In genomic region chr8:13361865-13362264, GRCm38 (mm10) we compare ENCODE assay signal across 16 mouse cellular contexts. TPM values are rescaled to one million over a fixed set of nuclear protein-coding genes. Genes with fewer than 3 reads are reported as not detected.
DNase-seq lines count a peak whose midpoint lies in the region; ATAC-seq and TF ChIP-seq lines count a peak whose summit lies in the region.
"Had no signal": no experiment of that assay in that cellular context is flagged by ENCODE, and none has a peak within 500 bp of the region (broad histone marks: within the 10 kb centered on the region; RNA-seq: fewer than 3 reads in every experiment).

No protein-coding gene starts in this region.

- no peak overlapping the region for H3K4me3 ChIP-seq in lung, postnatal 0 days (ENCODE audit: low read depth, low read length)
- no peak overlapping the region for H3K4me3 ChIP-seq in MEL (ENCODE audit: control insufficient read depth in 1 of 2, insufficient read depth in 1 of 2, low read depth in 2 of 2, low read length in 2 of 2)
- H3K4me3 ChIP-seq: embryonic facial prominence, embryonic 15.5 days; heart, embryonic 15.5 days had no signal

- DNase-seq in embryo, embryonic 10.5 days (ENCODE audit: low spot score) = peak; percentile 11
- DNase-seq in embryo, embryonic 10 days (ENCODE audit: low spot score) = no peak
- DNase-seq in lung, postnatal 0 days (ENCODE audit: low spot score) = no peak
- no peak for DNase-seq in lung, adult 18-20 months
- peak; percentile 83 for DNase-seq in MEL (ENCODE audit: low read depth, low spot score)
- DNase-seq in mesoderm, embryonic 11.5 days (ENCODE audit: low read depth, low spot score) = peak; percentile 19
- no peak for DNase-seq in urinary bladder, adult 2 months (ENCODE audit: low spot score)
- no peak for DNase-seq in neural tube, embryonic 10.5 days (ENCODE audit: extremely low spot score, low spot score)

- no peak for TF ChIP-seq EP300 in lung, postnatal 0 days (IDR thresholded peaks at IDR 0.05)
- TF ChIP-seq EP300 in MEL (IDR thresholded peaks at IDR 0.05; ENCODE audit: low read depth in 1 of 2, low read length in 2 of 2) = no peak

- H3K4me1 ChIP-seq in lung, postnatal 0 days (ENCODE audit: insufficient read depth, low read depth, low read length) = no peaks in the 10 kb centered on the region
- H3K4me1 ChIP-seq in MEL (ENCODE audit: control insufficient read depth in 1 of 2, insufficient read depth in 2 of 2, low read length in 2 of 2) = no peaks in the 10 kb centered on the region
- H3K4me1 ChIP-seq: embryonic facial prominence, embryonic 15.5 days; heart, embryonic 15.5 days had no signal

- 92% methylated on average over 6 of the region's 6 CpGs for WGBS in lung, postnatal 0 days

- peak in 1 of 2 experiments; percentile 28; a peak in 1 of 4 replicates for TF ChIP-seq POLR2A in MEL (IDR thresholded peaks at IDR 0.05; ENCODE audit: control insufficient read depth in 1 of 2, insufficient read depth in 1 of 2, low read depth in 1 of 2, low read length in 2 of 2, poor library complexity in 1 of 2)

- no peaks in the 10 kb centered on the region for H3K27me3 ChIP-seq in lung, postnatal 0 days (replicated peaks; ENCODE audit: insufficient read depth, low read length)
- H3K27me3 ChIP-seq in MEL (ENCODE audit: control insufficient read depth in 1 of 2, insufficient read depth in 2 of 2, low read length in 2 of 2) = no peaks in the 10 kb centered on the region
- H3K27me3 ChIP-seq: embryonic facial prominence, embryonic 15.5 days; heart, embryonic 15.5 days had no signal

- H3K36me3 ChIP-seq in lung, postnatal 0 days (ENCODE audit: insufficient read depth, low read length) = peaks cover 17% of the 10 kb centered on the region
- H3K36me3 ChIP-seq in MEL (ENCODE audit: control insufficient read depth in 1 of 2, insufficient read depth in 2 of 2, low read length in 2 of 2) = peaks cover 2 to 36% of the 10 kb centered on the region in 2 experiments; a peak in 2 of 4 replicates

- no peak; the same call in 1 of the 2 replicates for TF ChIP-seq RAD21 in MEL (IDR thresholded peaks at IDR 0.05; ENCODE audit: low read depth, low read length)

- H3K27ac ChIP-seq in lung, postnatal 0 days (ENCODE audit: low read length) = no peak overlapping the region
- no peak overlapping the region for H3K27ac ChIP-seq in MEL (ENCODE audit: control insufficient read depth, low read depth, low read length)
- H3K27ac ChIP-seq: embryonic facial prominence, embryonic 15.5 days; heart, embryonic 15.5 days; macrophage had no signal

- no peak overlapping the region for H3K4me2 ChIP-seq in lung, postnatal 0 days (replicated peaks; ENCODE audit: low read depth, low read length)
- H3K4me2 ChIP-seq: embryonic facial prominence, embryonic 15.5 days; heart, embryonic 15.5 days had no signal

- H3K9me3 ChIP-seq in lung, postnatal 0 days (ENCODE audit: low read length) = no peaks in the 10 kb centered on the region
- H3K9me3 ChIP-seq in MEL (replicated peaks; ENCODE audit: insufficient read depth, low read length) = no peaks in the 10 kb centered on the region
- H3K9me3 ChIP-seq: embryonic facial prominence, embryonic 15.5 days; heart, embryonic 15.5 days had no signal

- H3K79me2 ChIP-seq in MEL (ENCODE audit: control insufficient read depth, insufficient read depth, low read length, poor library complexity) = peaks cover 44% of the 10 kb centered on the region

- TF ChIP-seq CTCF in lung, postnatal 0 days (IDR thresholded peaks at IDR 0.05) = peak; percentile 52
- TF ChIP-seq CTCF in MEL (IDR thresholded peaks at IDR 0.05 in 2 of 3, conservative IDR thresholded peaks at IDR 0.05 in 1 of 3; ENCODE audit: control insufficient read depth in 1 of 3, insufficient read depth in 1 of 3, low read depth in 2 of 3, low read length in 3 of 3, poor library complexity in 1 of 3, severe bottlenecking in 1 of 3) = peak; percentile 61 to 66 (median 62)

- no peak overlapping the region for H3K9ac ChIP-seq in lung, postnatal 0 days (replicated peaks; ENCODE audit: low read depth)
- no peak overlapping the region for H3K9ac ChIP-seq in MEL (ENCODE audit: control insufficient read depth, low read depth, low read length, poor library complexity, severe bottlenecking)
- H3K9ac ChIP-seq: embryonic facial prominence, embryonic 15.5 days; heart, embryonic 15.5 days had no signal

- no peak for ATAC-seq in lung, postnatal 0 days

TF ChIP-seq in MEL, 35 proteins besides CTCF, POLR2A, EP300 and RAD21:
- TF ChIP-seq MYC (IDR thresholded peaks at IDR 0.05; ENCODE audit: low read depth, low read length) (peak; percentile 71; the same call in 1 of the 2 replicates), ZC3H11A (IDR thresholded peaks at IDR 0.05; ENCODE audit: low read depth, low read length) (no peak), SIN3A (IDR thresholded peaks at IDR 0.05; ENCODE audit: low read length) (no peak)
TF ChIP-seq in MEL: peak in this region for 1.

RNA-seq across cellular contexts. Expression of gene Tfdp1, which starts 23.3 kb away (rescaled TPM):
- polyA plus RNA-seq in lung, postnatal 0 days (2015; fragmentation: Nextera tagmentation; extraction: Ambion mirVana) = 45.4 and 50.2 TPM in 2 replicates
- 214 and 256 TPM in 2 replicates for total RNA-seq in MEL (2012; rRNA removed)
- 100 to 1,000 TPM; 143 to 331 TPM for polyA plus RNA-seq in MEL (2012; ENCODE audit: insufficient read depth in 1 of 2, insufficient read length in 2 of 2, low read depth in 1 of 2, low replicate concordance in 2 of 2, missing spikeins in 1 of 2)
- polyA plus RNA-seq in urinary bladder, adult 2 months (2012; rRNA removed) = 69.6 and 83.9 TPM in 2 replicates

RNA-seq across cellular contexts. Expression of gene Atp4b, which starts 34.8 kb away (rescaled TPM):
- not detected in 2 replicates for polyA plus RNA-seq in lung, postnatal 0 days (2015; fragmentation: Nextera tagmentation; extraction: Ambion mirVana)
- total RNA-seq in MEL (2012; rRNA removed) = 0.08 TPM in 1 of 2 replicates, not detected in the other
- polyA plus RNA-seq in MEL (2012; ENCODE audit: insufficient read depth in 1 of 2, insufficient read length in 2 of 2, low read depth in 1 of 2, low replicate concordance in 2 of 2, missing spikeins in 1 of 2) = under 1 TPM in 1 of 2 experiments, not detected in 1; 0.14 TPM
- polyA plus RNA-seq in urinary bladder, adult 2 months (2012; rRNA removed) = not detected in 2 replicates
- polyA plus RNA-seq: embryonic facial prominence, embryonic 15.5 days; heart, embryonic 15.5 days; kidney, embryonic 14.5 days; limb, embryonic 11.5 days; macrophage; neural tube, embryonic 14.5 days had no signal

RNA-seq across cellular contexts. Expression of gene Grk1, which starts 43.0 kb away (rescaled TPM):
- polyA plus RNA-seq in lung, postnatal 0 days (2015; fragmentation: Nextera tagmentation; extraction: Ambion mirVana) = not detected in 2 replicates
- total RNA-seq in MEL (2012; rRNA removed) = under 0.01 TPM in 1 of 2 replicates, not detected in the other
- polyA plus RNA-seq in MEL (2012; ENCODE audit: insufficient read depth in 1 of 2, insufficient read length in 2 of 2, low read depth in 1 of 2, low replicate concordance in 2 of 2, missing spikeins in 1 of 2) = under 1 TPM in 1 of 2 experiments, not detected in 1; 0.03 TPM
- polyA plus RNA-seq in urinary bladder, adult 2 months (2012; rRNA removed) = 0.01 TPM in 2 replicates
- total RNA-seq: adrenal gland, adult 18-20 months had no signal
- polyA plus RNA-seq: heart, embryonic 15.5 days; kidney, embryonic 14.5 days; limb, embryonic 11.5 days; macrophage; neural tube, embryonic 14.5 days; spleen, adult 2 months had no signal

Comparison
In these comparisons a context has a peak if more than half of its experiments do, and no peak if none do; other contexts are left out.
1. DNase-seq: peak in embryo, embryonic 10.5 days (single experiment), MEL (single experiment) and mesoderm, embryonic 11.5 days (single experiment); none in embryo, embryonic 10 days (single experiment), lung, postnatal 0 days (single experiment), lung, adult 18-20 months (0 of 2), urinary bladder, adult 2 months (single experiment) and neural tube, embryonic 10.5 days (single experiment).